Mouse (Mus musculus): Measurements from ENCODE around the gene Gna13. TPM values are rescaled to one million over a fixed set of nuclear protein-coding genes. Genes with fewer than 3 reads are reported as not detected.

The Gna13 gene
- polyA plus RNA-seq, 1 experiment from 2014 or later: 23.0 TPM

GRCm38 (mm10) chr11:109363191-109364133 is 831 bp downstream of the Gna13 start:
- H3K4me1 ChIP-seq (ENCODE audit: control insufficient read depth, insufficient read depth, low read length): peaks cover 43% of the 10 kb centered on the region
- peaks cover 3% of the 10 kb centered on the region; the same call in 1 of the 2 replicates for H3K36me3 ChIP-seq (ENCODE audit: control insufficient read depth, insufficient read depth, low read length)
- 4% methylated on average over 37 of the region's 53 CpGs for WGBS
- H3K27me3 ChIP-seq (ENCODE audit: control insufficient read depth, insufficient read depth, low read length): no peaks in the 10 kb centered on the region
- H3K9me3 ChIP-seq (ENCODE audit: control insufficient read depth, low read length): no peaks in the 10 kb centered on the region
- ATAC-seq (ENCODE audit: low read depth): peak; percentile 31
- H3K27ac ChIP-seq (ENCODE audit: low read depth, low read length): peak overlapping the region; percentile 95
- H3K4me2 ChIP-seq (ENCODE audit: low read depth, low read length): peak overlapping the region; percentile 74
- H3K4me3 ChIP-seq (ENCODE audit: low read depth, low read length): peak overlapping the region; percentile 87
- peak overlapping the region; percentile 88 for H3K9ac ChIP-seq (replicated peaks; ENCODE audit: low read depth, low read length)

GRCm38 (mm10) chr11:109364337-109364736 is 1.7 kb downstream of the Gna13 start:
- peaks cover 43% of the 10 kb centered on the region for H3K4me1 ChIP-seq (ENCODE audit: control insufficient read depth, insufficient read depth, low read length)

GRCm38 (mm10) chr11:109364881-109365280 is 2.2 kb downstream of the Gna13 start:
- no peak overlapping the region; the same call in 1 of the 2 replicates for H3K4me3 ChIP-seq (ENCODE audit: low read depth, low read length)
- no peak overlapping the region for H3K27ac ChIP-seq (ENCODE audit: low read depth, low read length)
- H3K36me3 ChIP-seq (ENCODE audit: control insufficient read depth, insufficient read depth, low read length): peaks cover 3% of the 10 kb centered on the region; the same call in 1 of the 2 replicates
- H3K9me3 ChIP-seq (ENCODE audit: control insufficient read depth, low read length): no peaks in the 10 kb centered on the region
- no peaks in the 10 kb centered on the region for H3K27me3 ChIP-seq (ENCODE audit: control insufficient read depth, insufficient read depth, low read length)
- no peak overlapping the region for H3K9ac ChIP-seq (replicated peaks; ENCODE audit: low read depth, low read length)
- WGBS: 81% methylated on average over 10 of the region's 10 CpGs
- H3K4me1 ChIP-seq (ENCODE audit: control insufficient read depth, insufficient read depth, low read length): peaks cover 41% of the 10 kb centered on the region
- peak overlapping the region; percentile 74 for H3K4me2 ChIP-seq (ENCODE audit: low read depth, low read length)
- ATAC-seq (ENCODE audit: low read depth): no peak

More at GRCm38 (mm10) chr11:109364337-109364736, 1.7 kb downstream of the Gna13 start:
- H3K27ac ChIP-seq (ENCODE audit: low read depth, low read length): no peak overlapping the region
- H3K4me3 ChIP-seq (ENCODE audit: low read depth, low read length): peak overlapping the region; percentile 1; the same call in 1 of the 2 replicates
- ATAC-seq (ENCODE audit: low read depth): no peak
- no peaks in the 10 kb centered on the region for H3K9me3 ChIP-seq (ENCODE audit: control insufficient read depth, low read length)
- peak overlapping the region; percentile 74 for H3K4me2 ChIP-seq (ENCODE audit: low read depth, low read length)
- WGBS: 73% methylated on average over 2 of the region's 2 CpGs
- 0 out of 2 replicates have a peak overlapping the region, but pooled peaks have one; percentile 1 for H3K9ac ChIP-seq (replicated peaks; ENCODE audit: low read depth, low read length)
- H3K27me3 ChIP-seq (ENCODE audit: control insufficient read depth, insufficient read depth, low read length): no peaks in the 10 kb centered on the region
- H3K36me3 ChIP-seq (ENCODE audit: control insufficient read depth, insufficient read depth, low read length): peaks cover 3% of the 10 kb centered on the region; the same call in 1 of the 2 replicates

DNA sequence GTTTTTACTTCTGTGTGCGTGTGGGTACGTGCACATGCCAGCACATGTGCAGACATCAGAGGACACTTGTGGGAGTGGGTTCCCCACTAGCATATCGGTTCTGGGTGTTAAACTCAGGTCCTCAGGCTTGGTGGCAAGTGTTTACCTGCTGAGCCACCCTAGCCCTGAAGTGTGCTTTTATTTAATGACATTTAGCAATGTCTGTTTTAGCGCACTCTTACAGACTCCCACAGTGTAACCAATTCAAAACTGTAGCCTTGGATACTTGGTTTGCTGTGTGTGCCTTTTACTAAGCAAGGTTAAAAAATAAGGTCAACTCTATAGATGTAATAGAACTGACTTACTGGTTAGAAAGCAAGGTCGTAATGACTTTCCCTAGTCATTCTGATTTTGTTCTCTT is 3.2 kb downstream of the Gna13 start:
- H3K27me3 ChIP-seq (ENCODE audit: control insufficient read depth, insufficient read depth, low read length): no peaks in the 10 kb centered on the region
- ATAC-seq (ENCODE audit: low read depth): no peak
- no peak overlapping the region for H3K4me3 ChIP-seq (ENCODE audit: low read depth, low read length)
- WGBS: 88% methylated on average over 5 of the region's 5 CpGs
- peaks cover 40% of the 10 kb centered on the region for H3K4me1 ChIP-seq (ENCODE audit: control insufficient read depth, insufficient read depth, low read length)
- H3K4me2 ChIP-seq (ENCODE audit: low read depth, low read length): no peak overlapping the region
- H3K9ac ChIP-seq (replicated peaks; ENCODE audit: low read depth, low read length): no peak overlapping the region
- no peaks in the 10 kb centered on the region for H3K9me3 ChIP-seq (ENCODE audit: control insufficient read depth, low read length)
- H3K36me3 ChIP-seq (ENCODE audit: control insufficient read depth, insufficient read depth, low read length): peaks cover 3% of the 10 kb centered on the region; the same call in 1 of the 2 replicates
- no peak overlapping the region for H3K27ac ChIP-seq (ENCODE audit: low read depth, low read length)

DNA sequence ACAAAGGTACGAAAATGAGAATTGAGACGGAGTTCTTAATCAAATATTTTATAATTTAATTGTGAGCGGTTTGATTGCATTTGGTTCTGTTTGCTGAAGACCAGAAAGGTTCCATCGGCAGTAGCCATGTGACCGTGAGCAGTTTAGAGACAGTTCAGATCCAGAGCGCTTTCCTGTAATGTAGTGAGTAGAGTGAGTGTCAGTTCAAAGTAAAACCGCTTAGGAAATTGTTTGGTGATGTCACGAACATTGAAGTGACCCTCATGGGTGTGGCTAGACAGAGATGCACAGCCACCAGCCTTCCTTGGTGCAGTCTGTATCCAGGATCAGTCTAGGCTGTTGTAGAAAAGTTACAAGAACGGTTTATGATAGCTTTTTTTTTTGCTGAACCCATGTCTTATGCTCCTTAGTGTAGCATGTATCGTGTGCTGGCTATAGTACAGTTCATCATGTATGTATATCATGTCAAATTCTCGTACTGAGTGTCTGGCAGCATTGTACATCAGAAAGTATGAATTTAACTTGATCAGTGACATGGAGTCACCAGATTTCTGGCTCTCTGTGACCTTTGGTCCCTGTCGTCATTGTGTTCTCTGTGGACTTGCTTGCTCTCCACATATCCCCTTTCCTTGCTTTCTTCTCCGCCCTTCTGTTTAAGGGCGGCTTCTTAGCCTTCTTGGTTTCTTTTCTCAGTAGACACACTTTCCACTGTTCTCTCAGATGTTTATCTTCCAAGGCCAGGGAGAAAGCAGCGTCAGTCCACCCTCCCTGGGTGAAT is 4.4 kb downstream of the Gna13 start:
- Histone ChIP-seq H3K27ac (ENCODE audit: low read depth, low read length) (no peak overlapping the region), H3K4me2 (ENCODE audit: low read depth, low read length) (no peak overlapping the region), H3K9me3 (ENCODE audit: control insufficient read depth, low read length) (no peaks in the 10 kb centered on the region), H3K36me3 (ENCODE audit: control insufficient read depth, insufficient read depth, low read length) (peaks cover 3% of the 10 kb centered on the region; the same call in 1 of the 2 replicates), H3K4me3 (ENCODE audit: low read depth, low read length) (no peak overlapping the region), H3K27me3 (ENCODE audit: control insufficient read depth, insufficient read depth, low read length) (no peaks in the 10 kb centered on the region), H3K4me1 (ENCODE audit: control insufficient read depth, insufficient read depth, low read length) (peaks cover 33% of the 10 kb centered on the region), H3K9ac (replicated peaks; ENCODE audit: low read depth, low read length) (no peak overlapping the region)
- ATAC-seq (ENCODE audit: low read depth): no peak
- 85% methylated on average over 15 of the region's 15 CpGs for WGBS

- H3K9ac ChIP-seq (replicated peaks; ENCODE audit: low read depth, low read length): no peak overlapping the region
- no peak overlapping the region for H3K4me2 ChIP-seq (ENCODE audit: low read depth, low read length)
- WGBS: 95% methylated on average over 3 of the region's 3 CpGs
- no peak for ATAC-seq (ENCODE audit: low read depth)
- H3K36me3 ChIP-seq (ENCODE audit: control insufficient read depth, insufficient read depth, low read length): peaks cover 3% of the 10 kb centered on the region; the same call in 1 of the 2 replicates
- H3K27me3 ChIP-seq (ENCODE audit: control insufficient read depth, insufficient read depth, low read length): no peaks in the 10 kb centered on the region
- H3K4me3 ChIP-seq (ENCODE audit: low read depth, low read length): no peak overlapping the region
- H3K27ac ChIP-seq (ENCODE audit: low read depth, low read length): no peak overlapping the region
- peaks cover 29% of the 10 kb centered on the region for H3K4me1 ChIP-seq (ENCODE audit: control insufficient read depth, insufficient read depth, low read length)
- no peaks in the 10 kb centered on the region for H3K9me3 ChIP-seq (ENCODE audit: control insufficient read depth, low read length)
These were observed 6.5 kb downstream of the Gna13 start for GRCm38 (mm10) chr11:109369026-109369637.

- no peaks in the 10 kb centered on the region for H3K27me3 ChIP-seq (ENCODE audit: control insufficient read depth, insufficient read depth, low read length)
- H3K9ac ChIP-seq (replicated peaks; ENCODE audit: low read depth, low read length): no peak overlapping the region
- H3K27ac ChIP-seq (ENCODE audit: low read depth, low read length): no peak overlapping the region
- H3K9me3 ChIP-seq (ENCODE audit: control insufficient read depth, low read length): no peaks in the 10 kb centered on the region
- H3K4me1 ChIP-seq (ENCODE audit: control insufficient read depth, insufficient read depth, low read length): peaks cover 11% of the 10 kb centered on the region; the same call in 1 of the 2 replicates
- ATAC-seq (ENCODE audit: low read depth): no peak
- H3K4me3 ChIP-seq (ENCODE audit: low read depth, low read length): no peak overlapping the region
- 83% methylated on average over 7 of the region's 7 CpGs for WGBS
- no peaks in the 10 kb centered on the region for H3K36me3 ChIP-seq (ENCODE audit: control insufficient read depth, insufficient read depth, low read length)
- H3K4me2 ChIP-seq (ENCODE audit: low read depth, low read length): no peak overlapping the region
These were observed 12.8 kb downstream of the Gna13 start for GRCm38 (mm10) chr11:109375412-109375811.

- H3K9me3 ChIP-seq (ENCODE audit: control insufficient read depth, low read length): no peaks in the 10 kb centered on the region
- peaks cover 11% of the 10 kb centered on the region; the same call in 1 of the 2 replicates for H3K4me1 ChIP-seq (ENCODE audit: control insufficient read depth, insufficient read depth, low read length)
- H3K4me3 ChIP-seq (ENCODE audit: low read depth, low read length): no peak overlapping the region
- H3K27me3 ChIP-seq (ENCODE audit: control insufficient read depth, insufficient read depth, low read length): no peaks in the 10 kb centered on the region
- WGBS: 58% methylated on average over 7 of the region's 7 CpGs
- no peak overlapping the region for H3K4me2 ChIP-seq (ENCODE audit: low read depth, low read length)
- H3K27ac ChIP-seq (ENCODE audit: low read depth, low read length): peak overlapping the region; percentile 39; the same call in 1 of the 2 replicates
- no peaks in the 10 kb centered on the region for H3K36me3 ChIP-seq (ENCODE audit: control insufficient read depth, insufficient read depth, low read length)
- no peak for ATAC-seq (ENCODE audit: low read depth)
- no peak overlapping the region for H3K9ac ChIP-seq (replicated peaks; ENCODE audit: low read depth, low read length)
These were observed 14.0 kb downstream of the Gna13 start for GRCm38 (mm10) chr11:109376484-109377143.
